Mouse (Mus musculus) lung, adult 2 months (tissue): ENCODE data around the gene Megf6.

ENCODE experiments used
- CTCF ChIP-seq: fragments of 200-500 bp; IDR thresholded peaks from 2 replicates; pipeline ENCODE4 v1.5.1; 2011; ENCODE audit warnings: mild to moderate bottlenecking, low read length, control low read depth; ENCODE audit not compliant: insufficient read depth
- POLR2A ChIP-seq: fragments of 200-500 bp; IDR thresholded peaks from 2 replicates; pipeline ENCODE4 v1.6.1; 2011; ENCODE audit warnings: low read depth, mild to moderate bottlenecking, control low read depth, low read length, borderline replicate concordance; ENCODE audit errors: extremely low read depth

- TF ChIP-seq CTCF: no peak
- no peak for TF ChIP-seq POLR2A
Measured at GRCm38 (mm10) chr4:154198377-154198961, 27.9 kb downstream of the Megf6 start.
